ENCODE assay signal across 9 mouse cellular contexts in genomic region chr2:152082456-152083285, GRCm38 (mm10). TPM values are rescaled to one million over a fixed set of nuclear protein-coding genes. Genes with fewer than 3 reads are reported as not detected.
DNase-seq lines count a peak whose midpoint lies in the region; ATAC-seq lines count a peak whose summit lies in the region.
"Had no signal": no experiment of that assay in that cellular context is flagged by ENCODE, and none has a peak within 500 bp of the region (broad histone marks: within the 10 kb centered on the region; RNA-seq: fewer than 3 reads in every experiment).

No protein-coding gene starts in this region.

- H3K4me2 ChIP-seq in heart, embryonic 13.5 days, result peak overlapping the region; percentile 66
- peak overlapping the region; percentile 92 for H3K4me2 ChIP-seq in forebrain, embryonic 16.5 days (ENCODE audit: low read length)

- peaks cover 27% of the 10 kb centered on the region for H3K4me1 ChIP-seq in heart, embryonic 13.5 days
- H3K4me1 ChIP-seq in forebrain, embryonic 16.5 days (replicated peaks; ENCODE audit: control insufficient read depth, insufficient read depth, low read length), result peaks cover 65% of the 10 kb centered on the region
- H3K4me1 ChIP-seq in midbrain, embryonic 10.5 days, result peaks cover 71% of the 10 kb centered on the region

- no peak overlapping the region for H3K9ac ChIP-seq in heart, embryonic 13.5 days
- H3K9ac ChIP-seq in forebrain, embryonic 16.5 days (replicated peaks; ENCODE audit: low read depth, low read length), result peak overlapping the region; percentile 98

- peaks cover 84% of the 10 kb centered on the region for H3K27me3 ChIP-seq in heart, embryonic 13.5 days (replicated peaks)
- no peaks in the 10 kb centered on the region for H3K27me3 ChIP-seq in forebrain, embryonic 16.5 days (replicated peaks; ENCODE audit: control insufficient read depth, insufficient read depth, low read length)
- H3K27me3 ChIP-seq in midbrain, embryonic 10.5 days (ENCODE audit: low read depth, poor library complexity, severe bottlenecking), result peaks cover 82% of the 10 kb centered on the region

- H3K9me3 ChIP-seq in heart, embryonic 13.5 days, result no peaks in the 10 kb centered on the region
- H3K9me3 ChIP-seq in forebrain, embryonic 16.5 days (ENCODE audit: control insufficient read depth, low read length), result no peaks in the 10 kb centered on the region
- H3K9me3 ChIP-seq in midbrain, embryonic 10.5 days (replicated peaks), result no peaks in the 10 kb centered on the region

- no peak overlapping the region for H3K27ac ChIP-seq in heart, embryonic 13.5 days (replicated peaks)
- H3K27ac ChIP-seq in forebrain, embryonic 16.5 days (ENCODE audit: low read length), result peak overlapping the region; percentile 96
- peak overlapping the region; percentile 91 for H3K27ac ChIP-seq in midbrain, embryonic 10.5 days (replicated peaks)

- 13% methylated on average over 7 of the region's 7 CpGs for WGBS in heart, embryonic 13.5 days
- 15% methylated on average over 6 of the region's 7 CpGs for WGBS in forebrain, embryonic 16.5 days
- 24% methylated on average over 7 of the region's 7 CpGs for WGBS in midbrain, embryonic 10.5 days

- H3K36me3 ChIP-seq in heart, embryonic 13.5 days, result no peaks in the 10 kb centered on the region
- H3K36me3 ChIP-seq in forebrain, embryonic 16.5 days (ENCODE audit: control insufficient read depth, insufficient read depth), result no peaks in the 10 kb centered on the region
- H3K36me3 ChIP-seq in midbrain, embryonic 10.5 days, result no peaks in the 10 kb centered on the region

- intact Hi-C loops in left cerebral cortex, postnatal 25 days (cut with DNase I), result no loop called here

- DNase-seq in heart, adult 8-10 months (ENCODE audit: low spot score), result no peak
- peak; percentile 42 for DNase-seq in brain, adult 2 months (ENCODE audit: low read depth, low spot score)
- no peak for DNase-seq in midbrain, embryonic 10.5 days (ENCODE audit: low spot score)
- no peak for DNase-seq in layer of hippocampus, adult 18-20 months (ENCODE audit: low spot score in 2 of 2)
- no peak for DNase-seq in left cerebral cortex, postnatal 25 days (ENCODE audit: low spot score in 2 of 2)
- DNase-seq in layer of hippocampus, postnatal 14 days (ENCODE audit: low spot score in 2 of 2), result no peak

- no peak for ATAC-seq in heart, embryonic 13.5 days (ENCODE audit: extremely low read depth, insufficient number of reproducible peaks, low FRiP score, low TSS enrichment)
- ATAC-seq in forebrain, embryonic 16.5 days, result peak; percentile 35

- H3K4me3 ChIP-seq in heart, embryonic 13.5 days, result peak overlapping the region; percentile 40; the same call in 1 of the 2 replicates
- peak overlapping the region; percentile 96 for H3K4me3 ChIP-seq in forebrain, embryonic 16.5 days (replicated peaks; ENCODE audit: low read length)
- peak overlapping the region; percentile 72 for H3K4me3 ChIP-seq in midbrain, embryonic 10.5 days

RNA-seq across cellular contexts. Expression of gene Scrt2, which starts 1.3 kb away (rescaled TPM):
- polyA plus RNA-seq in heart, embryonic 13.5 days (2015; fragmentation: Nextera tagmentation; extraction: Ambion mirVana), result 0.04 TPM in 1 of 2 replicates, not detected in the other
- total RNA-seq in heart, adult 8-10 months (2022), result not detected
- polyA plus RNA-seq in forebrain, embryonic 16.5 days (2015; fragmentation: Nextera tagmentation; extraction: Ambion mirVana), result 16.9 and 17.2 TPM in 2 replicates
- polyA plus RNA-seq in midbrain, embryonic 10.5 days (2016; fragmentation: Nextera tagmentation; extraction: Ambion mirVana), result 2.2 and 4.7 TPM in 2 replicates
- total RNA-seq in layer of hippocampus, adult 18-20 months (2021), result 10 to 100 TPM; 23.6 to 24.2 TPM
- total RNA-seq in left cerebral cortex, postnatal 25 days (2021), result 10 to 100 TPM; 15.2 to 18.5 TPM
- total RNA-seq in layer of hippocampus, postnatal 14 days (2021), result 10 to 100 TPM; 25.6 to 27.7 TPM
- total RNA-seq: CH12.LX had no signal

RNA-seq across cellular contexts. Expression of gene Srxn1, which starts 22.6 kb away (rescaled TPM):
- polyA plus RNA-seq in heart, embryonic 13.5 days (2015; fragmentation: Nextera tagmentation; extraction: Ambion mirVana), result 7.4 and 7.7 TPM in 2 replicates
- 10 to 100 TPM; 19.5 to 33.1 (median 28.9) TPM for total RNA-seq in heart, adult 8-10 months (2022)
- 11.4 and 13.6 TPM in 2 replicates for polyA plus RNA-seq in forebrain, embryonic 16.5 days (2015; fragmentation: Nextera tagmentation; extraction: Ambion mirVana)
- polyA plus RNA-seq in midbrain, embryonic 10.5 days (2016; fragmentation: Nextera tagmentation; extraction: Ambion mirVana), result 14.8 and 18.5 TPM in 2 replicates
- total RNA-seq in layer of hippocampus, adult 18-20 months (2021), result 10 to 100 TPM; 74.1 to 84.4 TPM
- total RNA-seq in left cerebral cortex, postnatal 25 days (2021), result 10 to 100 TPM; 85.6 to 96.7 TPM
- 10 to 100 TPM; 59.1 to 65.8 TPM for total RNA-seq in layer of hippocampus, postnatal 14 days (2021)
- total RNA-seq: CH12.LX had no signal

Comparison
In these comparisons a context has a peak if more than half of its experiments do, and no peak if none do; other contexts are left out.
1. H3K4me3 ChIP-seq: peak in every context shown above with its lines; median percentile 96 in forebrain, embryonic 16.5 days; 72 in midbrain, embryonic 10.5 days; 40 in heart, embryonic 13.5 days.
2. RNA of gene Scrt2, which starts 1.3 kb away (total RNA-seq): 25.6 to 27.7 TPM in layer of hippocampus, postnatal 14 days, 23.6 to 24.2 TPM in layer of hippocampus, adult 18-20 months and 15.2 to 18.5 TPM in left cerebral cortex, postnatal 25 days; not detected in heart, adult 8-10 months; every median in the first group is over 10 times any median in the second.